Mouse (Mus musculus): ENCODE results near the gene Cdh5.

DNA sequence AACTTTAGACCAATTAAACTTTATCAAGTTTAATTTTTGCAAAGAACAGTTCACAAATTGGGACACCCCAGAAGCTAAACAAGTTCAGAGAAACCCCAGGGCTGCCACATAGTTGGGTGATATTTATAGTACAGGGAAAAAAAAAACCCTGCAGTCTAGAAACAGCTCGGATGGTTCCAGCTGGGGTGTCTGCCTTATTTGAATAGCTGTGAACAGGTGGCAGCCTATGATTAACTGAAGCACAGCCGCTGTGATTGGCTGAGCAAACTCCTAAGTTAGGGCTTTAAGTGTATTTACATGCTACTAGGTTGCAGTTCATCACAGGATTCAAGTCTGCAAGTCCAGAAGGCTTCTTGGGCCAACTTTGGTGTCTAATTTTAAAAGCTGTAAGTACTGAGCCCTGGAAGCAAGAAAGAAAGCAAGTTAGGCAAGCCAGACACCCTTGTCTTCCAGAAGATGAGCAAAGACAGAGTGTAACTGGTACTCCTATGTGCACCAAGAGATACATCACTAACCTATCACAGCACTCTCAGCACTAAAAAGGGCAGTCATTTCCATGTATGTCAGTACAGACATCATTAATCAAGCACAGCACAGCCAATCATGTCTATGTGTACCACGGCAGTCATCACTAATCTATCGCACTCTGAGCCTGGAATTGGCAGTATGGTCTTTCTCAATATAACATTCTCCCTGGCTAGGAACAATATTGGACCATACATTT lies 25.9 kb downstream of the Cdh5 start:
- TF ChIP-seq CTCF (IDR thresholded peaks at IDR 0.05; ENCODE audit: low read depth) (no peak), EP300 (IDR thresholded peaks at IDR 0.05; ENCODE audit: low read depth) (no peak)
